Mouse (Mus musculus): ENCODE results near the gene Rap1a. TPM values are rescaled to one million over a fixed set of nuclear protein-coding genes. Genes with fewer than 3 reads are reported as not detected.

Rap1a gene
- polyA plus RNA-seq, 1 experiment from 2014 or later = 68.1 TPM

GRCm38 (mm10) chr3:105760063-105760462, 41.1 kb downstream of the Rap1a start:
- ATAC-seq (ENCODE audit: insufficient read depth, low FRiP score, low TSS enrichment) = no peak
- Histone ChIP-seq H3K36me3 (ENCODE audit: control insufficient read depth, insufficient read depth, low read length) (no peaks in the 10 kb centered on the region), H3K9ac (ENCODE audit: low read length) (no peak overlapping the region), H3K27ac (ENCODE audit: low read depth, low read length) (no peak overlapping the region), H3K4me2 (ENCODE audit: low read depth) (no peak overlapping the region), H3K9me3 (ENCODE audit: control insufficient read depth, low read length) (no peaks in the 10 kb centered on the region), H3K27me3 (ENCODE audit: control insufficient read depth, insufficient read depth, low read length) (no peaks in the 10 kb centered on the region), H3K4me1 (ENCODE audit: control insufficient read depth, insufficient read depth, low read length) (no peaks in the 10 kb centered on the region), H3K4me3 (ENCODE audit: low read depth, low read length) (no peak overlapping the region)
- 94% methylated on average over 3 of the region's 3 CpGs for WGBS
- no peak for DNase-seq (ENCODE audit: low spot score)

- Histone ChIP-seq H3K9me3 (ENCODE audit: control insufficient read depth, low read length) (no peaks in the 10 kb centered on the region), H3K36me3 (ENCODE audit: control insufficient read depth, insufficient read depth, low read length) (no peaks in the 10 kb centered on the region), H3K4me2 (ENCODE audit: low read depth) (no peak overlapping the region), H3K27me3 (ENCODE audit: control insufficient read depth, insufficient read depth, low read length) (no peaks in the 10 kb centered on the region), H3K9ac (ENCODE audit: low read length) (no peak overlapping the region), H3K4me1 (ENCODE audit: control insufficient read depth, insufficient read depth, low read length) (no peaks in the 10 kb centered on the region), H3K4me3 (ENCODE audit: low read depth, low read length) (no peak overlapping the region), H3K27ac (ENCODE audit: low read depth, low read length) (no peak overlapping the region)
- DNase-seq (ENCODE audit: low spot score) (no peak), ATAC-seq (ENCODE audit: insufficient read depth, low FRiP score, low TSS enrichment) (no peak)
- 89% methylated on average over 4 of the region's 4 CpGs for WGBS
Observed at GRCm38 (mm10) chr3:105758658-105759057, 42.5 kb downstream of the Rap1a start.

- Histone ChIP-seq H3K27ac (ENCODE audit: low read depth, low read length) (no peak overlapping the region), H3K36me3 (ENCODE audit: control insufficient read depth, insufficient read depth, low read length) (no peaks in the 10 kb centered on the region), H3K4me2 (ENCODE audit: low read depth) (no peak overlapping the region), H3K27me3 (ENCODE audit: control insufficient read depth, insufficient read depth, low read length) (no peaks in the 10 kb centered on the region), H3K4me3 (ENCODE audit: low read depth, low read length) (no peak overlapping the region), H3K4me1 (ENCODE audit: control insufficient read depth, insufficient read depth, low read length) (no peaks in the 10 kb centered on the region), H3K9ac (ENCODE audit: low read length) (no peak overlapping the region), H3K9me3 (ENCODE audit: control insufficient read depth, low read length) (no peaks in the 10 kb centered on the region)
- DNase-seq (ENCODE audit: low spot score) (no peak), ATAC-seq (ENCODE audit: insufficient read depth, low FRiP score, low TSS enrichment) (no peak)
Observed at GRCm38 (mm10) chr3:105758098-105758497, 43.0 kb downstream of the Rap1a start.

GRCm38 (mm10) chr3:105757323-105758083, 43.6 kb downstream of the Rap1a start:
- Histone ChIP-seq H3K9me3 (ENCODE audit: control insufficient read depth, low read length) (no peaks in the 10 kb centered on the region), H3K36me3 (ENCODE audit: control insufficient read depth, insufficient read depth, low read length) (no peaks in the 10 kb centered on the region), H3K27me3 (ENCODE audit: control insufficient read depth, insufficient read depth, low read length) (no peaks in the 10 kb centered on the region), H3K27ac (ENCODE audit: low read depth, low read length) (no peak overlapping the region), H3K4me1 (ENCODE audit: control insufficient read depth, insufficient read depth, low read length) (no peaks in the 10 kb centered on the region), H3K4me3 (ENCODE audit: low read depth, low read length) (no peak overlapping the region), H3K4me2 (ENCODE audit: low read depth) (no peak overlapping the region), H3K9ac (ENCODE audit: low read length) (no peak overlapping the region)
- no peak for ATAC-seq (ENCODE audit: insufficient read depth, low FRiP score, low TSS enrichment)
- no peak for DNase-seq (ENCODE audit: low spot score)
- WGBS = 83% methylated on average over 6 of the region's 6 CpGs

GRCm38 (mm10) chr3:105756505-105756904, 44.6 kb downstream of the Rap1a start:
- Histone ChIP-seq H3K4me1 (ENCODE audit: control insufficient read depth, insufficient read depth, low read length) (no peaks in the 10 kb centered on the region), H3K36me3 (ENCODE audit: control insufficient read depth, insufficient read depth, low read length) (no peaks in the 10 kb centered on the region), H3K4me2 (ENCODE audit: low read depth) (no peak overlapping the region), H3K27ac (ENCODE audit: low read depth, low read length) (no peak overlapping the region), H3K9me3 (ENCODE audit: control insufficient read depth, low read length) (no peaks in the 10 kb centered on the region), H3K4me3 (ENCODE audit: low read depth, low read length) (no peak overlapping the region), H3K27me3 (ENCODE audit: control insufficient read depth, insufficient read depth, low read length) (no peaks in the 10 kb centered on the region), H3K9ac (ENCODE audit: low read length) (no peak overlapping the region)
- 88% methylated on average over 2 of the region's 2 CpGs for WGBS
- ATAC-seq (ENCODE audit: insufficient read depth, low FRiP score, low TSS enrichment) = no peak
- DNase-seq (ENCODE audit: low spot score) = no peak

GRCm38 (mm10) chr3:105755123-105755522, 46.0 kb downstream of the Rap1a start:
- Histone ChIP-seq H3K4me1 (ENCODE audit: control insufficient read depth, insufficient read depth, low read length) (no peaks in the 10 kb centered on the region), H3K27me3 (ENCODE audit: control insufficient read depth, insufficient read depth, low read length) (no peaks in the 10 kb centered on the region), H3K9me3 (ENCODE audit: control insufficient read depth, low read length) (no peaks in the 10 kb centered on the region), H3K4me2 (ENCODE audit: low read depth) (no peak overlapping the region), H3K27ac (ENCODE audit: low read depth, low read length) (no peak overlapping the region), H3K9ac (ENCODE audit: low read length) (no peak overlapping the region), H3K36me3 (ENCODE audit: control insufficient read depth, insufficient read depth, low read length) (no peaks in the 10 kb centered on the region), H3K4me3 (ENCODE audit: low read depth, low read length) (no peak overlapping the region)
- ATAC-seq (ENCODE audit: insufficient read depth, low FRiP score, low TSS enrichment) = no peak
- 94% methylated on average over 9 of the region's 9 CpGs for WGBS
- DNase-seq (ENCODE audit: low spot score) = no peak

GRCm38 (mm10) chr3:105754184-105754583, 47.0 kb downstream of the Rap1a start:
- no peaks in the 10 kb centered on the region for H3K27me3 ChIP-seq (ENCODE audit: control insufficient read depth, insufficient read depth, low read length)
- no peaks in the 10 kb centered on the region for H3K9me3 ChIP-seq (ENCODE audit: control insufficient read depth, low read length)
- no peak overlapping the region for H3K27ac ChIP-seq (ENCODE audit: low read depth, low read length)
- H3K9ac ChIP-seq (ENCODE audit: low read length) = no peak overlapping the region
- no peak overlapping the region for H3K4me2 ChIP-seq (ENCODE audit: low read depth)
- H3K4me3 ChIP-seq (ENCODE audit: low read depth, low read length) = no peak overlapping the region
- DNase-seq (ENCODE audit: low spot score) (no peak), ATAC-seq (ENCODE audit: insufficient read depth, low FRiP score, low TSS enrichment) (no peak)
- 84% methylated on average over 3 of the region's 3 CpGs for WGBS
- no peaks in the 10 kb centered on the region for H3K36me3 ChIP-seq (ENCODE audit: control insufficient read depth, insufficient read depth, low read length)
- no peaks in the 10 kb centered on the region for H3K4me1 ChIP-seq (ENCODE audit: control insufficient read depth, insufficient read depth, low read length)

- no peaks in the 10 kb centered on the region for H3K36me3 ChIP-seq (ENCODE audit: control insufficient read depth, insufficient read depth, low read length)
- no peaks in the 10 kb centered on the region for H3K27me3 ChIP-seq (ENCODE audit: control insufficient read depth, insufficient read depth, low read length)
- H3K4me2 ChIP-seq (ENCODE audit: low read depth) = no peak overlapping the region
- 93% methylated on average over 2 of the region's 2 CpGs for WGBS
- ATAC-seq (ENCODE audit: insufficient read depth, low FRiP score, low TSS enrichment) (no peak), DNase-seq (ENCODE audit: low spot score) (no peak)
- no peak overlapping the region for H3K27ac ChIP-seq (ENCODE audit: low read depth, low read length)
- no peaks in the 10 kb centered on the region for H3K9me3 ChIP-seq (ENCODE audit: control insufficient read depth, low read length)
- no peaks in the 10 kb centered on the region for H3K4me1 ChIP-seq (ENCODE audit: control insufficient read depth, insufficient read depth, low read length)
- no peak overlapping the region for H3K4me3 ChIP-seq (ENCODE audit: low read depth, low read length)
- no peak overlapping the region for H3K9ac ChIP-seq (ENCODE audit: low read length)
Observed at GRCm38 (mm10) chr3:105750810-105751209, 50.3 kb downstream of the Rap1a start.

GRCm38 (mm10) chr3:105746542-105746941, 54.6 kb downstream of the Rap1a start:
- WGBS = 95% methylated on average over 2 of the region's 2 CpGs
- Histone ChIP-seq H3K27me3 (ENCODE audit: control insufficient read depth, insufficient read depth, low read length) (no peaks in the 10 kb centered on the region), H3K4me1 (ENCODE audit: control insufficient read depth, insufficient read depth, low read length) (no peaks in the 10 kb centered on the region), H3K4me2 (ENCODE audit: low read depth) (no peak overlapping the region), H3K27ac (ENCODE audit: low read depth, low read length) (no peak overlapping the region), H3K36me3 (ENCODE audit: control insufficient read depth, insufficient read depth, low read length) (no peaks in the 10 kb centered on the region), H3K4me3 (ENCODE audit: low read depth, low read length) (no peak overlapping the region), H3K9ac (ENCODE audit: low read length) (no peak overlapping the region), H3K9me3 (ENCODE audit: control insufficient read depth, low read length) (no peaks in the 10 kb centered on the region)
- ATAC-seq (ENCODE audit: insufficient read depth, low FRiP score, low TSS enrichment) (no peak), DNase-seq (ENCODE audit: low spot score) (no peak)

All from neural tube, embryonic 11.5 days (tissue).